ENCODE assay signal across 14 mouse cellular contexts in the genomic region with DNA sequence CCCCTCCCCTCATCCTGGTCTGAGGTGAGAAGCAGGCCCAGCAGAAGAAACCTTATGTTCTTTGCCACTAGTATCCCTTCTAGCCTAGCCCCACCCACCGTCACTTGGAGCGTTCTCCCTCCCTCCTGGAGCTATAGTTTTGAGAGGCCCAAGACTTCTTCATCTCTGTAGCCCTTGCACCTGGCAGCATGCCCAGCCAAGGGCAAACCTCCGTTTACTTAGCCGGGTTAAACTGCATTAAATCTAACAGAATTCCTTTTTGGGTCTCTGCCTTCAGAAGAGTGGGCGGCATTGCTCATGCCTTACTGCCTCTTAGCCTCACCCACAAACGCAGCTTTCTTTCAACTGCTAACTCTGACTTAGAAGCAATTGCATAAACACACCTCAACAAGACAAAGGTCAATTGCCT.
DNase-seq lines count a peak whose midpoint lies in the region; ATAC-seq and TF ChIP-seq lines count a peak whose summit lies in the region.
"Had no signal": no experiment of that assay in that cellular context is flagged by ENCODE, and none has a peak within 500 bp of the region (broad histone marks: within the 10 kb centered on the region; RNA-seq: fewer than 3 reads in every experiment).

No protein-coding gene starts in this region.

- H3K4me2 ChIP-seq in embryonic facial prominence, embryonic 13.5 days, result no peak overlapping the region
- H3K4me2 ChIP-seq in kidney, postnatal 0 days (ENCODE audit: low read length), result no peak overlapping the region
- no peak overlapping the region for H3K4me2 ChIP-seq in hindbrain, embryonic 16.5 days (ENCODE audit: low read length)
- H3K4me2 ChIP-seq: forebrain, embryonic 15.5 days; heart, embryonic 12.5 days; liver, embryonic 12.5 days had no signal

- 47% methylated on average over 6 of the region's 6 CpGs for WGBS in embryonic facial prominence, embryonic 13.5 days
- WGBS in kidney, postnatal 0 days, result 9% methylated on average over 6 of the region's 6 CpGs
- 45% methylated on average over 6 of the region's 6 CpGs for WGBS in hindbrain, embryonic 16.5 days

- peak; percentile 52 for ATAC-seq in embryonic facial prominence, embryonic 13.5 days (ENCODE audit: insufficient number of reproducible peaks, insufficient read depth, low FRiP score, low TSS enrichment, low read depth)
- ATAC-seq in kidney, postnatal 0 days (replicated peaks; ENCODE audit: low FRiP score, low read depth), result 0 out of 2 replicates have a peak, but pooled peaks have one; percentile 40
- ATAC-seq in hindbrain, embryonic 16.5 days, result no peak
- ATAC-seq: forebrain, embryonic 15.5 days; liver, embryonic 12.5 days had no signal

- peaks cover 11% of the 10 kb centered on the region for H3K4me1 ChIP-seq in embryonic facial prominence, embryonic 13.5 days
- no peaks in the 10 kb centered on the region for H3K4me1 ChIP-seq in kidney, postnatal 0 days (replicated peaks; ENCODE audit: insufficient read depth, low read length)
- no peaks in the 10 kb centered on the region for H3K4me1 ChIP-seq in hindbrain, embryonic 16.5 days (ENCODE audit: control insufficient read depth, insufficient read depth, low read depth, low read length)
- H3K4me1 ChIP-seq: liver, embryonic 12.5 days had no signal

- no peak overlapping the region for H3K9ac ChIP-seq in embryonic facial prominence, embryonic 13.5 days
- no peak overlapping the region for H3K9ac ChIP-seq in kidney, postnatal 0 days (ENCODE audit: low read depth, low read length)
- no peak overlapping the region for H3K9ac ChIP-seq in hindbrain, embryonic 16.5 days (ENCODE audit: low read depth, low read length)
- H3K9ac ChIP-seq: forebrain, embryonic 15.5 days; heart, embryonic 12.5 days; liver, embryonic 12.5 days had no signal

- H3K9me3 ChIP-seq in embryonic facial prominence, embryonic 13.5 days, result no peaks in the 10 kb centered on the region
- H3K9me3 ChIP-seq in kidney, postnatal 0 days (replicated peaks; ENCODE audit: low read length), result no peaks in the 10 kb centered on the region; the same call in 1 of the 2 replicates
- H3K9me3 ChIP-seq in hindbrain, embryonic 16.5 days (ENCODE audit: control insufficient read depth, low read length), result no peaks in the 10 kb centered on the region; the same call in 1 of the 2 replicates
- H3K9me3 ChIP-seq: forebrain, embryonic 15.5 days; liver, embryonic 12.5 days had no signal

- H3K27me3 ChIP-seq in embryonic facial prominence, embryonic 13.5 days, result no peaks in the 10 kb centered on the region
- H3K27me3 ChIP-seq in kidney, postnatal 0 days (ENCODE audit: insufficient read depth, low read length), result no peaks in the 10 kb centered on the region
- no peaks in the 10 kb centered on the region for H3K27me3 ChIP-seq in hindbrain, embryonic 16.5 days (replicated peaks; ENCODE audit: control insufficient read depth, insufficient read depth, low read length)
- H3K27me3 ChIP-seq: forebrain, embryonic 15.5 days; heart, embryonic 12.5 days; liver, embryonic 12.5 days had no signal

- no peak for TF ChIP-seq CTCF in kidney, postnatal 0 days (IDR thresholded peaks at IDR 0.05; ENCODE audit: low read depth)

- no peak overlapping the region for H3K4me3 ChIP-seq in embryonic facial prominence, embryonic 13.5 days
- no peak overlapping the region for H3K4me3 ChIP-seq in kidney, postnatal 0 days (replicated peaks; ENCODE audit: low read depth, low read length)
- H3K4me3 ChIP-seq in hindbrain, embryonic 16.5 days (ENCODE audit: low read length), result no peak overlapping the region
- H3K4me3 ChIP-seq: forebrain, embryonic 15.5 days; heart, embryonic 12.5 days; liver, embryonic 12.5 days had no signal

- 0 out of 2 replicates have a peak overlapping the region, but pooled peaks have one; percentile 4 for H3K27ac ChIP-seq in embryonic facial prominence, embryonic 13.5 days
- H3K27ac ChIP-seq in kidney, postnatal 0 days, result no peak overlapping the region
- H3K27ac ChIP-seq in hindbrain, embryonic 16.5 days (ENCODE audit: low read depth, low read length), result no peak overlapping the region
- H3K27ac ChIP-seq: forebrain, embryonic 15.5 days; liver, embryonic 12.5 days had no signal

- DNase-seq in left cerebral cortex, adult 9 months (ENCODE audit: low spot score in 2 of 2), result peak; percentile 34 to 42
- no peak for DNase-seq in left cerebral cortex, adult 11 months (ENCODE audit: low spot score)
- peak; percentile 62 for DNase-seq in kidney, postnatal 0 days (ENCODE audit: low spot score)
- DNase-seq in lung, postnatal 36 days, result peak; percentile 20
- DNase-seq in heart, postnatal 14 days, result no peak
- no peak for DNase-seq in embryo, embryonic 9.5 days (ENCODE audit: extremely low spot score)
- DNase-seq: adrenal gland, adult 8-10 months; cerebellum, postnatal 25 days; thymus, adult 18-20 months had no signal

- no peaks in the 10 kb centered on the region for H3K36me3 ChIP-seq in embryonic facial prominence, embryonic 13.5 days
- no peaks in the 10 kb centered on the region for H3K36me3 ChIP-seq in kidney, postnatal 0 days (ENCODE audit: insufficient read depth, low read length)
- H3K36me3 ChIP-seq in hindbrain, embryonic 16.5 days (ENCODE audit: control insufficient read depth, insufficient read depth, low read length), result no peaks in the 10 kb centered on the region
- H3K36me3 ChIP-seq: forebrain, embryonic 15.5 days; heart, embryonic 12.5 days; liver, embryonic 12.5 days had no signal

- intact Hi-C loops in heart, postnatal 14 days (cut with DNase I), result no loop called here

Comparison
In these comparisons a context has a peak if more than half of its experiments do, and no peak if none do; other contexts are left out.
1. DNase-seq: peak in left cerebral cortex, adult 9 months (2 of 2), kidney, postnatal 0 days (single experiment) and lung, postnatal 36 days (single experiment); none in left cerebral cortex, adult 11 months (single experiment), heart, postnatal 14 days (0 of 2) and embryo, embryonic 9.5 days (single experiment).